Mouse (Mus musculus): Measurements from ENCODE around the gene Gm10271.

The Gm10271 gene

DNA sequence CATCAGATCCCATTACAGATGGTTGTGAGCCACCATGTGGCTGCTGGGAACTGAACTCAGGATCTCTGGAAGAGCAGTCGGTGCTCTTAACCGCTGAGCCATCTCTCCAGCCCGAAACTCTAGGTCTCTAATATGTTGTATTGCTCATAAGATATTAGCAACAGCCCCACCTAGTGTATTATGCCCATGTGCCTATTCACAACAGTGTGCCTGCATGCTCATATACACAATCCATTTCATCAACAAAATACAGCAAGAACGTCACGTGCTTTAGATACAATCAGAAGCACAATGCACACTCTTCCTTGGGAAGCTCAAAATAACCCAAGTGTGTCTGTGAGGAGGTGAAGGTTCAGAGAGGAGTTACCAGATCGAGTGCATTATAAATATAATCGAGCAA lies 38.6 kb downstream of the Gm10271 start:
- no peak for DNase-seq (ENCODE audit: extremely low read depth, low read depth)

DNA sequence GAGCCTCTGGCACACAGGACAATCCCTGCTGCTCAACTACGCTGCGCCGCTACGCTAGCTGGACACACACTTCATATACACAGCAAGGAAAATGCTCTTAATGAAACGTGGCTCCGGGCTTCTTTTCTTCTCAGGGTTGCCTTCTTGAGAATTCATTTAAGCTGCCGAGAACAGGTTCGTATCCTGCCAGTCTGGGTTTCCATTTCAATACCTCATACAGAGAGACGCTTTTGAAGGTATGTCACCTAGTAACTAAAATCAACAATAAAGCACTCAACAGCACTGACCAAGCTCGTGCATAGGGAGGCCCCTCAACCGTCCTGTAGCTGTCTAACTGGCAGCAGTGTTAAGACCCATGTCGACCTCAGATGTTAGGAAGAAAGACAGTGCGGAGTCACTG lies 40.0 kb downstream of the Gm10271 start:
- DNase-seq (ENCODE audit: extremely low read depth, low read depth): no peak

DNA sequence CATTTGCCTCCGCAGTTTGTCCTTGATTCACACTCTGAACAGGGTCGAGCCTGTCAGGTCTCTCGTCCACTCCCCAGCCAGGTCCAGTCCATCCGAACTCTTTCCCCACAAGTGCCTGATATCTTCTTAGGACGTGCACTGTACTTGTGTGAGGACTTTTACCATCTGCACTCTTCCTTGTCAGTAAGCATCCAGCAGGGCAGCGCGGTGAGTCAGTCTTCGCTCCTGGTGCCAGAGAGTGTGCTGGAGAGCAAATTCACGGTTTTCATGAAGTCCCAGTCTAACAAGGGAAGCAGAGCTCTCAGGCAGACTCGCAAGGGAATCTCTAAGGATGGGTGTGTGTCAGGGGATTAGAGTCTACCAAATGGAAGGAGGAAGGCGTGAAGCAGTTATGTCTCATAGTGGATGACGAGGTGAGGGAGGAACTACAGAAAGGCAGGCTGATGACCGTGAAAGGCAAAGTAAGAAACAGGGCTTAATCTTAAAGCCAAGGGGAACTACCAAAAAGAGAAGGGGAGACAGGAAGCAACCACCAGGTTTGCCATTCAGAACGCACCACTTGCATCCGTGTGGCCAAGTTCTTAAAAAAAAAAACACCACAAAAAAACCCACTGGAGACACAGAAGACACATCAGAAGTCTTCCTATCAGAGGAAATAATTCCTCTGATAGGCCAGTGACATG lies 40.8 kb downstream of the Gm10271 start:
- DNase-seq (ENCODE audit: extremely low read depth, low read depth): no peak

DNA sequence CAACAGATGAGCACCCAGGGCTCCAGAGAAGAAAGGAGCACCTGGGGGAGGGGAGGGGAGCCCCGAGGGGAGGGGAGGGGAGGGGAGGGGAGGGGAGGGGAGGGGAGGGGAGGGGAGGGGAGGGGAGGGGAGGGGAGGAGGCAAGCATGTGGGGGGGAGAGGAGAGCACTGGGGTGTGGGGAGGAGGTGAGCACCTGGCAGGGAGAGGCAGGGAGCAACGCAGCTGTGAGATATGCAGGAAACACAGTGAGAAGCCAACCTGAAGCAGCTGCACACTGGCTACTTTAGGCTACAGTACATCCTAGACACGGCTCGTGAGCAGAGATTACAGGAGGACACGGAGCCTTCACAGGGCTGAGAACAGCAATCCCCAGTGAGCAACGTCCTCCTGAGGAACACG lies 41.5 kb downstream of the Gm10271 start:
- no peak for DNase-seq (ENCODE audit: extremely low read depth, low read depth)

DNA sequence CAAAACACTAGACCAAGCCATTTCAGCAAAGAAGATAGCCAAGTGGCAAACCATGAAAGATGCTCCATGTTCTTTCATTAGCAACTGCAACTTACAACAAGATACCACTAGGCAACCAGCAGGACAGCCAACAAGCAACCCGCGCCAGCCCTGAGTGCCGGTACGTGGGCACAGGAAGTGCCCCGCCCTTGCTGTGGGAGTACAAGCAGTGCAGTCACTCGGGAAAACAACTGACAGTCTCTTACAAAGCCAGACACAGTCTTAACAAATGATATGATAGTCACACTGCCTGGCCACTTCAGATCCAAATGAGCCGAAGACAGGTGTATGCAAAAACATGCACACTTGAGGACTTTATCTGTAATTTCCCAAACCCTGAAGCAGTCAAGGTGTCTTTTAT lies 41.9 kb downstream of the Gm10271 start:
- DNase-seq (ENCODE audit: extremely low read depth, low read depth): no peak

DNA sequence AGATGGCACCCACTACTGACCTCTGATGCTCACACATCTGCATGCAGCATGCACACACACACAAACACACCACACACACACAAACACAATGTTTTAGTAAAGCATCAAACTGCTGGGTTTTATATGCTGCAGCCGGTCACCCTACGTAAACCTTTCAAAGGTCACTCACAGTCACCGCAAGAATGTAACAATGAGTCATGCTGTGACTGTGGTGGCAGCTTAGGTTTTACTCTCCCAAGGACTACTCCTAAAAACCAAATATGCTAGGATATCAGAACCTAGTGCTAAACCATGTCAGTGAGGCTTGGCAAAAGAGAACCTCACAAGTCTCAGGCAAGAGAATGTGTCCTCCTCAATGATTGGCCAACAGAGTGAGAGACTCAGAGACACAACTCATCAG lies 43.6 kb downstream of the Gm10271 start:
- DNase-seq (ENCODE audit: extremely low read depth, low read depth): no peak

DNA sequence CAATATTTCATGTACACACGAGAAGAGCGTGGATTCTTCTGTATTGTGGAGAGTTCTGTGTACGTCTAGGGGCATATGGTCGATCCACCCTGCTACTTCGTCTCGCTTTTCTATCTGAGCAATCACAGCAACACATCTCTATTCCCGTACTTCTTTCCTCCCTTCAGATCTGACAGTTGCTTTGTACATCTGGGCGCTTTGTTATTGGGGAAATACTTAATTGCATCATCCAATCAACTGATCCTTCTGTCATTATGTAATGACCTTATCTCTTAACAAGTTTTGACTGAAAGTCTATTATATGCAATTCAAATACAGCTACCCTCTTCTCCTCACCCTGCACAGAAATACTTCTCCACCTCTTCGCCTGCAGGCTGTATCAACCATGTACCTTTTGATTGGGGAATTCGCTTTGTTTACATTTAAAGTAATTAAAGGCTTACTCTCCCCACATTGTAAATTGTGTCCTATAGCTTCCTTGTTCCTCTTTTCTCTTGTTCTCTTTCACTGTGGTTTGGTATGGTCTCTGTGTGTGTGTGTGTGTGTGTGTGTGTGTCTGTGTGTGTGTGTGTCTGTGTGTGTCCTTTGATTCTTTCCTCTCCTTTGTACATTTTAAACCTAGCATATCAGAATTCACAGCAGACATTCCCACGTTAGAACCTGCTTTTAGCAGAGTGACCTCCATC lies 45.8 kb downstream of the Gm10271 start:
- DNase-seq (ENCODE audit: extremely low read depth, low read depth): no peak

DNA sequence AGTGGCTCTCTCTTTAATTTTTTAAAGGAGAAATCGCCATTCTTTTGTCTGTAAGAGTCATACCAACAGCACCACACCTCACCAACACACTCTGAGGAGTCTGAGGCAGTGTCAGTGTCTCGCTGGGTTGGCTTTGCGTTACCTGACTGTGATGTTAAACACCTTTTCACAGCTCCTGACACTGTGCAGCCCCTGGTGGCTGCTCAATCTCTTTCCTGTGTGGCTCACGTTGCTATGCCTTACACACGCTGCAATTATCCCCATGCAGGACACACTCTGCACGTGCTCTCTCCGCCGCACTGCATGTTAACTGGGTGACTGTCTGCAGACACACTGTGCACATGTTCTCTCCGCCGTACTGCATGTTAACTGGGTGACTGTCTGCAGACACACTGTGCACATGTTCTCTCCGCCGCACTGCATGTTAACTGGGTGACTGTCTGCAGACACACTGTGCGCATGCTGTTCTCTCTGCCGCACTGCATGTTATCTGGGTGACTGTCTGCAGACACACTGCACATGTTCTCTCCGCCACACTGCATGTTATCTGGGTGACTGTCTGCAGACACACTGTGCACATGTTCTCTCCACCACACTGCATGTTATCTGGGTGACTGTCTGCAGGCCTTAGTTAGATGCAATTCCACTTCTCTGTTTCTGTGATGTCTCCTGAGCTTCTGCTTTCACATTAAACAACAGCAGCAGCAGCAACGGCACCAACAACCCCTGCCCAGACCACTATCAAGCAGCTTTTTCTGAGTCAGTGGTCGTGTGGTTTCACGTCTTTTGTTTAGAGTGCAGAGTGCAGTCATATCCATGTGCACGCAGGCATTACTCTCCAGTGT lies 48.5 kb downstream of the Gm10271 start:
- DNase-seq (ENCODE audit: extremely low read depth, low read depth): no peak

DNA sequence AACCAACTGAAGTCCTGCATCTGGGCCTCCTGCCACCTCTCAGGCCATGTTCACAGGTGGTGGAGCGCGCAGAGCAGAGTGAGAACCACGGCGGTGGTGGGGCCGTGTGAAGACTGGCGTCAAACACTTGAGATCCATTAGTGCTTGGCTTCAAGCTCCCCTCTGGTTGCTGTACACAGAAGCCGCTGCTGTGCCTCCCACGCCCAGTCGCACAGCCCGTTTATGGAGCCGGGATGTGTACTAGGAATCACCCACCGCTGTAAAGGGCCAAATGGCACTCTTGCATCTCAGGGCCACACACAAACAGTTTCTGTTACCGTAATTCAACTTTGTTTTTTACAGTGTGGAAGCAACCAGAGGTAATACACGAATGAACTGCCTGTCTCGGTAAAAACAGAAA lies 50.2 kb downstream of the Gm10271 start:
- DNase-seq (ENCODE audit: extremely low read depth, low read depth): no peak

DNA sequence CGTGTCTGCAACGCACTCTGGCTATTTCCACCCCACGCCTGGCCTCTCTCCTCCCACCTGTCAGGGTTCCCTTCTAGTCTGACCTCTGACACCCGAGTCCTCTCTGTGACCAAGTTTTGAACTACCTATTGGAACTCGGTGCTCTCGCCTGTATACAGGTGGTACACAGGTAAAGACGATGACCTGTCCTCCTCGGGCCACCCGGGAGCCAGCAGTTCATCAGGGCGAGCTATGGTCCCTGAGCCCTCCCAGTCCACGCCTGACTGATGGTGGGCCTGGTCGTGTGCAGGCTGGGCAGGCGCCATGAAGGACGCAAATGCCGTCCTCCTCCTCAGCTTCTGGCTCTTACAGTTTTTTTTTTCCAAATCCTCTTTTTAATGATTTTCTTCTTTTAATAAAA lies 51.0 kb downstream of the Gm10271 start:
- no peak for DNase-seq (ENCODE audit: extremely low read depth, low read depth)

DNA sequence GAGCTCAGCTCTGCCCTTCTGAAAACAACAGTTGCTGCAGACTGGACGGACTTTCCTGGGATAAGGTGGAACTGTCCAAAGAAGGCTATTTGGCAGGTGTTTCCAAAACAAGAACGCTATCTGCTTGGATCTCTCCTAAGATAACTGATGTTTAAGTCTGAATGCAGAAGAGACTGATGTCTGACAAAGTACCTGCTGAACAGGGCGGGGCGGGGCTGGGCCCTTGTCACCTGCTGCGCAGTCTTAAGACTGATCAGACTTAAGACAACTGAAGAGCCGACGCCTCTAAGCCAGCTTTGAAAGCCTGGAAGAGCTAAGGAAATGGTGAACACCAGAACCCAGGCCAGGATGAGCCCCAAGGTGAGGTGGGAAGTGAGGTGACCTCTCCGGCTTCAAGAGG lies 51.8 kb downstream of the Gm10271 start:
- DNase-seq (ENCODE audit: extremely low read depth, low read depth): no peak

DNA sequence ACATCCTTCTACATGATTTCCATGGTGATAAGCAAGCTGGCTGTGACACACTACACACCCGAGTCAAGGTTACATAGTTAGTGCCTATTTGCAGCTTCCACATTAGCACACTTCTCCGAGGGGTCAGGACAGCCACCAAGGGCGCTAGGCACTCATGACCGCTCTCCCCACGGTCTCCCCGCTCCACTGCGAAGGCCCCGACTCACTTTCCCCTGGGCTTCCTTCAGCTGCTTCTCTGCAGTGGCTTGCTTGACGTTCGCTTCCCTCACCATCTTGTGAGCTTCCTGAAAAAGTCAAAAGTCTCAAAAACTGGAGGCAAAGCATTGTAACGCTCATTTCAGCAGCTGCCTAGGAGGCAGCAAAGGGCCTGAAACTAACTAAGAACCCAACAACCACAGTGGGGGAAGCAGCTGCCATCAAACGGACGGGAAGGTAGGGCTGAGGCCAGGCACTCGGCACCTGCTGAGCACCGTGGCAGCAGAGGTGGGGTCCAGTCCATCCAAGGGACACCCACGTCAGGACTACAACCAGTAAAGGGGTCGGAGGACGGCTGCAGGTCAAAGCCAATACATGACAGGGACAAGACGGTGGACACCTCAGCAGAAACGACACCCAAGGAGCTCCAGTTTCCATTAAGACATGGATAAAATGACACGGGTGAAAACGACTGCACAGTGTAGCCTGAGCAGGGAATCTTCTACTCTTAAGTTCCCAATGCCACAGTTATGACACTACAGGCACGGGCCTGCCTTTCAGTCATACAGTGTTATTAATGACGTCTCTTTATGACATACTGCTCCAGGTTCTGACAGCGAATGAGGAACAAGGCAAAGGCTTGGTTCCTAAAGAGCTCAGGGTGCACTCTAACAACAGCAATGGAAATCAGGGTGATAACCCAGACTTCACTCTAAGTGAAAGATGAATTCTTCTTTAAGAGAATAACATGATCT lies 52.8 kb downstream of the Gm10271 start:
- no peak for DNase-seq (ENCODE audit: extremely low read depth, low read depth)

DNA sequence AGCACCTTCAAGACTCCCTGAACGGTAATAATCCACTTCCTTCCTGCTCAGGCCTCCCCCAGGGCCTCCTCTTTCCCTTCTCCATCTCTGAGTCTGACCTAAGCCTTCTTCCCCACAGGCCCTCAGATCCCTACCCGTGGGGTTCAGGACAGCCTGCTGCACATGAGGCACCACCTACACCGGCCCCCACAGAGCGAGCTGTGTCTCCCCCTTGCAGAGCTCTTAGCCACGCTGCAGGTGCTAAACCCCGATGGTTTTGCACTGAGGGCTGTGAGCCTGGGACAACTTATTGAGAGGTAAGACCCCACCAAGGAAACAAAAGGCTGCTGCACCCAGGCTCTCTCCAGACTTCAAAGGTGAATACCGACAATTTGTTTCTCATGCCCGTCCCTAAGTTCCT lies 55.8 kb downstream of the Gm10271 start:
- no peak for DNase-seq (ENCODE audit: extremely low read depth, low read depth)

DNA sequence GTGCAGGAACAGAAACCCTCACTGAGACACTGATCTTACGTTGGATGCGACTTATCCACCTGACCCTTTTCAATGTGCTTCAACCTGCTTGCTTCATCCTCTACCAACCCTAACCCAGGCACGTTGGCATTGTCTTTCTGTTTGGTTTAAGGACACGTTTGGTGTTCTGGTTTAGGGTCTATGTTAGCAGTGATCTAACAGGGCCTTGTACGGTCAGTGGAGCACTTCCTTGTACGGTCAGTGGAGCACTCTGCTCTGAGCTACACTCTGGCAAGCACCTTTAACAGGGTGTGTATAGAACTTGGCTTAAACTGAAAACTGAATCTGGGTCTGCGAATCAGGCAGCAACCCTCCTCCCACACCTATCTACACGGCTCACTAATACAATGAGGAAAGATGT lies 57.1 kb downstream of the Gm10271 start:
- DNase-seq (ENCODE audit: extremely low read depth, low read depth): no peak

DNA sequence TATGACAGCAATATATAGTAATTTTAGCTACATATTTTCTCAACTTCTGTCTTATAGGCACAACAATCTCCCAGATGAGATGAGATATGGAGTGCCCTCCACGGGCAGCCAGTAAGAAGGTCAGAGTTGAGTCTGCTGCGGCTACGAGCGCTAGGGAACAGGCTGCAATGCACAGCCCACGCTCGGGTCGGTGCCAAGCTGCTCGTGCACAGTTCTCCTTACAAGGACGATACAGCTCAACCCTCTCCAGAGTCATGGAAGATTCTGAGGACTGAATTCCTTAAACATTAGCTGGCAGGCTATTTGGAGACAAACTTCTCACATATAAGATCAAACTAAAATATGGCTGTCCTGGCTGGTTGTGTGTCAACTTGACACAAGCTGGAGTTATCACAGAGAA lies 57.8 kb downstream of the Gm10271 start:
- DNase-seq (ENCODE audit: extremely low read depth, low read depth): no peak

DNA sequence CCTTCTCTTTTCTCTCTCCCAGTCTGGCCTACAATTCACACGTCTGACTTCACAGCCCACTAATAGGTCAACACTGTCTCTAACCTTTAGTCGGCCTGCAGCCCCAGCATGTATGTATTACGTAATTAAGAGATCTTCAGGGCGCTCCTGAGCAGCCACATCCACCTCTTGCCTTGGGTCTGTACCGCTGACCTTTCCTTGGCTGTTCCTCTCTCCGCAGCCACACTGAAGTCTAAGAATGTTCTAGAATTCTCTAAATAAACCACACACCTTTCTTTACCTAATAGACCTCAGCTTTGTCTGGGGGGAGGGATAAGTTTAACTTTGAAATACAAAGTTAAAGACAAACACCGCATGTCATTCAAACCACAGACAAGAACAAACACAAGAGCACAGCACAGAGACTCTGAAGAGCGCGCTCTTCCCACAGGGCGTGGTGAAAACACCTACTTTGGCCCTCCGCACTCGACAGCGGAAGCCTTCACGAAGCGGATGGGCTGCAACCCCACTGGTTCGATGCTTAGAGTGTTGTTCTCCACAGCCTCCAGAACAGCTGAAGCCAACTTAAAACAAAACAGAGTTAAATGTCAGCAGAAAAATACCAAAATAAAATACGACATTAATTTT lies 58.6 kb downstream of the Gm10271 start:
- DNase-seq (ENCODE audit: extremely low read depth, low read depth): no peak

DNA sequence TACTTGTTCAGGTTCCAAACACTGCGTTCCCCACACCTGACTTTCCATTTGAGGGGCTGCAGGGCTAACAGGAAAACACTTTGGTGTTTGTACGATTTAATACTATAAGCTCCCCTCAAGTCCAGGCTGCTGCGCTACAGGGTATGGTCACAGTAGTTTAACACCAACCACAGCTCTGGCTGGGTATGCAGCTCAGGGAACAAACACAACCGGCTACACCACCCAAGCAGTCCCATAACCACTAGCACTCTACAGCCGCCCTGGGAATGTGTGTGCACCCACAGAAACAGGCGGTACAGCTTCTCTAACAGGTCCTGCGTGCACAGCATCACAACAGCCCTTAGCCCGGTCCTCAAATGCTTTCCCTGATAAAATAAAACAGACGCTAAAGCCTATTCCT lies 59.6 kb downstream of the Gm10271 start:
- DNase-seq (ENCODE audit: extremely low read depth, low read depth): no peak

DNA sequence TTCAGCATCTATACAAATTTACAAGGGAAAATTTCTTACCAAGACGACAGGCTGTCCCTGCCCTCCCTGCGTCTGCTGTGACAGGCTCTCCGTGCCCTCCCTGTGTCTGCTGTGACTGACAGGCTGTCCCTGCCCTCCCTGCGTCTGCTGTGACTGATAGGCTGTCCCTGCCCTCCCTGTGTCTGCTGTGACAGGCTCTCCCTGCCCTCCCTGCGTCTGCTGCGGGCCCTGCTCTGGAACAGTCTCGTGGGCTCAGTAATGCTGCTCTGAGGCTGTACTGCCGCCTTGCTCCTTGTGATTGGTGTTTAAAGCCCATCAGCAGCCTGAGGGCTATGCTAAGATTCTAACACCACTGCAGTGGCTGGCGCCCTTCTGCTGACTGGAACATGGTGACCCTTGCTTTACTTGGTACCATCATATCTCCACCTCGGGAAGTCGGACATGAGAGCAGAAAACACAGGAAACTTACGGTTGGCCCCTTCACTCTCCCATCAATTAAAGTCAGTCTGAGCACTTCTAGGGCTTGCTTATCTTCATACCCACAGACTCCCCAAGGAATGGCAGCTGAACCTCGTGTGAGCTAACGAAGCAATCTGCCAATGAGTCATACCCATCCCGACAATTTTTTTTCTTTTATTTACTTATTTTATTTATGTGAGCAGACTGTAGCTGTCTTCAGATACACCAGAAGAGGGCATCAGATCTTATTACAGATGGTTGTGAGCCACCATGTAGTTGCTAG lies 63.3 kb downstream of the Gm10271 start:
- no peak for DNase-seq (ENCODE audit: extremely low read depth, low read depth)
